Mouse (Mus musculus) kidney, postnatal 0 days (tissue): ENCODE data around the gene Gm17334. TPM values are rescaled to one million over a fixed set of nuclear protein-coding genes. Genes with fewer than 3 reads are reported as not detected.

ENCODE experiments used
- ATAC-seq: fragments of 200-750 bp; cut with Nextera tagmentation; replicated peaks from 2 replicates; pipeline ENCODE4 v1.8.0; 2017; ENCODE audit warnings: low read depth, moderate number of reproducible peaks, moderate TSS enrichment, moderate library complexity; ENCODE audit not compliant: low FRiP score
- DNase-seq: peaks from one replicate; pipeline ENCODE4 v3.0.0-alpha.2; 2016; ENCODE audit warnings: low spot score
- H3K27ac ChIP-seq: fragments of 300-500 bp; sonication (generic); 2 replicates; pipeline ENCODE4 v1.5.1; 2014; ENCODE audit warnings: mild to moderate bottlenecking
- H3K27me3 ChIP-seq: fragments of 300-500 bp; sonication (generic); 2 replicates; pipeline ENCODE4 v1.6.1; 2014; ENCODE audit warnings: low read length, mixed read lengths; ENCODE audit not compliant: insufficient read depth
- H3K36me3 ChIP-seq: fragments of 300-500 bp; sonication (generic); 2 replicates; pipeline ENCODE4 v1.6.1; 2014; ENCODE audit warnings: low read length, mixed read lengths; ENCODE audit not compliant: insufficient read depth
- H3K4me1 ChIP-seq: fragments of 300-500 bp; sonication (generic); replicated peaks from 2 replicates; pipeline ENCODE4 v1.6.1; 2014; ENCODE audit warnings: antibody characterized with exemption, low read length, mixed read lengths; ENCODE audit not compliant: insufficient read depth
- H3K4me2 ChIP-seq: fragments of 300-500 bp; sonication (generic); 2 replicates; pipeline ENCODE4 v1.6.1; 2014; ENCODE audit warnings: mild to moderate bottlenecking, low read length, moderate library complexity, mixed read lengths
- H3K4me3 ChIP-seq: fragments of 300-500 bp; sonication (generic); replicated peaks from 2 replicates; pipeline ENCODE4 v1.5.1; 2014; ENCODE audit warnings: low read depth, low read length
- H3K9ac ChIP-seq: fragments of 300-500 bp; sonication (generic); 2 replicates; pipeline ENCODE4 v1.6.1; 2014; ENCODE audit warnings: low read depth, low read length
- H3K9me3 ChIP-seq: fragments of 300-500 bp; sonication (generic); replicated peaks from 2 replicates; pipeline ENCODE4 v1.6.1; 2016; ENCODE audit warnings: low read length, inconsistent platforms, mixed read lengths
- CTCF ChIP-seq: IDR thresholded peaks from 2 replicates; pipeline ENCODE4 v1.5.1; 2016; ENCODE audit warnings: antibody characterized with exemption, low read depth, mild to moderate bottlenecking, moderate library complexity
- WGBS: fragments of 180-500 bp; shearing (Covaris S2); extraction: QIAGEN DNeasy Blood & Tissue Kit; methylation state at CpG from one replicate; pipeline ENCODE4 v1.1.7; 2014; 5-methylcytosine and 5-hydroxymethylcytosine counted together
- polyA plus RNA-seq: library from polyadenylated mRNA; unstranded; fragments of >200 nt; fragmentation: Nextera tagmentation; extraction: Ambion mirVana; gene quantifications from 2 replicates; pipeline ENCODE4 v1.2.1, GENCODE M21; 2015

Gm17334 gene
- polyA plus RNA-seq, 1 experiment from 2014 or later = 0.21 TPM

GRCm38 (mm10) chr11:53798041-53798711 is 25.2 kb upstream of the Gm17334 start:
- H3K27me3 ChIP-seq = no peaks in the 10 kb centered on the region
- H3K4me3 ChIP-seq = no peak overlapping the region
- 94% methylated on average over 10 of the region's 10 CpGs for WGBS
- H3K36me3 ChIP-seq = no peaks in the 10 kb centered on the region
- H3K4me1 ChIP-seq = peaks cover 27% of the 10 kb centered on the region
- no peak for ATAC-seq
- no peak for TF ChIP-seq CTCF
- H3K4me2 ChIP-seq = no peak overlapping the region
- no peak overlapping the region for H3K27ac ChIP-seq
- H3K9ac ChIP-seq = no peak overlapping the region
- DNase-seq = no peak
- no peaks in the 10 kb centered on the region for H3K9me3 ChIP-seq

- Histone ChIP-seq H3K9me3 (no peaks in the 10 kb centered on the region), H3K4me1 (peaks cover 27% of the 10 kb centered on the region), H3K4me2 (no peak overlapping the region), H3K4me3 (no peak overlapping the region), H3K36me3 (no peaks in the 10 kb centered on the region), H3K27ac (peak overlapping the region; percentile 77; the same call in 1 of the 2 replicates), H3K27me3 (no peaks in the 10 kb centered on the region), H3K9ac (no peak overlapping the region)
- TF ChIP-seq CTCF = no peak
- WGBS = 44% methylated on average over 6 of the region's 6 CpGs
- ATAC-seq (no peak), DNase-seq (no peak)
These were observed 24.5 kb upstream of the Gm17334 start for GRCm38 (mm10) chr11:53797386-53797920.

GRCm38 (mm10) chr11:53796409-53797151 is 23.6 kb upstream of the Gm17334 start:
- no peak overlapping the region for H3K4me3 ChIP-seq
- no peaks in the 10 kb centered on the region for H3K27me3 ChIP-seq
- no peaks in the 10 kb centered on the region for H3K36me3 ChIP-seq
- ATAC-seq = no peak
- no peak for TF ChIP-seq CTCF
- H3K9ac ChIP-seq = no peak overlapping the region
- H3K27ac ChIP-seq = peak overlapping the region; percentile 77
- H3K4me1 ChIP-seq = peaks cover 27% of the 10 kb centered on the region
- peak overlapping the region; percentile 36; the same call in 1 of the 2 replicates for H3K4me2 ChIP-seq
- H3K9me3 ChIP-seq = no peaks in the 10 kb centered on the region
- 43% methylated on average over 12 of the region's 12 CpGs for WGBS
- peak; percentile 45 for DNase-seq

- no peak overlapping the region for H3K9ac ChIP-seq
- ATAC-seq (no peak), DNase-seq (no peak)
- H3K27me3 ChIP-seq = no peaks in the 10 kb centered on the region
- H3K9me3 ChIP-seq = no peaks in the 10 kb centered on the region
- 69% methylated on average over 8 of the region's 8 CpGs for WGBS
- H3K4me2 ChIP-seq = no peak overlapping the region
- no peaks in the 10 kb centered on the region for H3K36me3 ChIP-seq
- 0 out of 2 replicates have a peak overlapping the region, but pooled peaks have one; percentile 77 for H3K27ac ChIP-seq
- no peak for TF ChIP-seq CTCF
- H3K4me3 ChIP-seq = no peak overlapping the region
- peaks cover 27% of the 10 kb centered on the region for H3K4me1 ChIP-seq
These were observed 22.8 kb upstream of the Gm17334 start for GRCm38 (mm10) chr11:53795813-53796212.

- Histone ChIP-seq H3K4me3 (no peak overlapping the region), H3K4me2 (no peak overlapping the region; the same call in 1 of the 2 replicates), H3K9me3 (no peaks in the 10 kb centered on the region), H3K27me3 (no peaks in the 10 kb centered on the region), H3K4me1 (peaks cover 27% of the 10 kb centered on the region), H3K9ac (no peak overlapping the region), H3K27ac (peak overlapping the region; percentile 67), H3K36me3 (no peaks in the 10 kb centered on the region)
- ATAC-seq (peak; percentile 79), DNase-seq (peak; percentile 85)
- 28% methylated on average over 25 of the region's 25 CpGs for WGBS
- peak; percentile 14; the same call in 1 of the 2 replicates for TF ChIP-seq CTCF
These were observed 21.9 kb upstream of the Gm17334 start for GRCm38 (mm10) chr11:53794671-53795557.
